Mouse (Mus musculus): ENCODE data around the gene Ovgp1. TPM values are rescaled to one million over a fixed set of nuclear protein-coding genes. Genes with fewer than 3 reads are reported as not detected.

The Ovgp1 gene
- polyA plus RNA-seq (2014; fragmentation: Nextera tagmentation; extraction: Ambion mirVana): 1.8 and 2.0 TPM in 2 replicates

DNA sequence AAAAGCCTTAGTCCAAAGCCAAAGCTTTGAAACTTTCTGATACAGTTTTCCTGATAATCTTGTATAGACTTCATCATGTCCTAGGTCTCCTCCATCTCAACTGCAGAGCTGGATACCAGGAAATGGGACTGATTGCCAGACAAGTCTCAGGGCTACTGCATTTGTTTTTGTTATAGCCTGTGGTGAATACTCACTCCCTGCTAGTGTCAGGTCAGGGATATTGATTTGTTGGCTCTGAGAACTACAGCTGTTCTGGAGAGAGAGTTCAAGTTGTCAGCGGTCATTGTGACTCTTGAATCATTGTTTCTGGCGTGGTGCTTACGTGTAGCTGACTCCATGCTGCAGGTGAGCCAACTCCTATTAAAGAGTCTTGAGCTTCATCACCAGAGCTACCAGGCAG is at the start of gene Ovgp1:
TSS of gene Ovgp1 (plus strand) at position 301 of the 400 bp plus-strand sequence.
- 86% methylated on average over 3 of the region's 3 CpGs for WGBS (ENCODE audit: insufficient replicate concordance)
- no peaks in the 10 kb centered on the region for H3K27me3 ChIP-seq (ENCODE audit: control insufficient read depth, insufficient read depth, low read length)
- ATAC-seq (replicated peaks; ENCODE audit: insufficient number of reproducible peaks, low FRiP score, low TSS enrichment): no peak
- no peak within 1 kb of the TSS for H3K9ac ChIP-seq (ENCODE audit: low read depth, low read length)
- H3K27ac ChIP-seq (ENCODE audit: low read depth, low read length): no peak within 1 kb of the TSS
- no peak within 1 kb of the TSS for H3K4me2 ChIP-seq
- no peak within 1 kb of the TSS for H3K4me3 ChIP-seq (ENCODE audit: low read depth, low read length)
- H3K9me3 ChIP-seq (replicated peaks; ENCODE audit: control insufficient read depth, low read length): no peaks in the 10 kb centered on the region
- H3K4me1 ChIP-seq (ENCODE audit: control insufficient read depth, insufficient read depth, low read length): no peaks in the 10 kb centered on the region
- H3K36me3 ChIP-seq (ENCODE audit: control insufficient read depth, insufficient read depth, low read length): peaks cover 4% of the 10 kb centered on the region

DNA sequence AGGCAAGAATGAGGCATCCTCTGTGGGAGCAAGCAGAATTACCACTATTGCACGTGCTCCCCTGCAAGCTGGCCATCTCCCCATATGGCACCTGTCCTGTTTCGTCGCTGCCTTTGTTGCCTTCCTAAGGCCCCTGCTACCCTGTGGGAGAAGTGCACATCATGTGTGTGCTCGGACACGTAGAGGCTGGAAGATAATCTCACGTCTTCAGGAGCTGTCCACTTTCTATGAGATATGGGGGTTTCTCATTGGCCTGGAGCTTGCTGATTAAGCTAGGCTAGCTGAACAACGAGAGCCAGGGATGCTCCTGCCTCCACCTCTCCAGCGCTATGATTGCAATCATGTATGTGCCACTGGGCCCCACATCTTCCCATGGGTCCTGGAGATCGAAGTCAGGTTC is 48.9 kb upstream of the Ovgp1 start:
- H3K27me3 ChIP-seq (ENCODE audit: control insufficient read depth, insufficient read depth, low read length): no peaks in the 10 kb centered on the region
- no peak overlapping the region for H3K9ac ChIP-seq (ENCODE audit: low read depth, low read length)
- H3K4me1 ChIP-seq (ENCODE audit: control insufficient read depth, insufficient read depth, low read length): no peaks in the 10 kb centered on the region
- no peak overlapping the region for H3K27ac ChIP-seq (ENCODE audit: low read depth, low read length)
- no peak overlapping the region for H3K4me3 ChIP-seq (ENCODE audit: low read depth, low read length)
- no peaks in the 10 kb centered on the region for H3K9me3 ChIP-seq (replicated peaks; ENCODE audit: control insufficient read depth, low read length)
- no peak overlapping the region for H3K4me2 ChIP-seq
- 66% methylated on average over 9 of the region's 9 CpGs for WGBS (ENCODE audit: insufficient replicate concordance)
- no peaks in the 10 kb centered on the region for H3K36me3 ChIP-seq (ENCODE audit: control insufficient read depth, insufficient read depth, low read length)
- ATAC-seq (replicated peaks; ENCODE audit: insufficient number of reproducible peaks, low FRiP score, low TSS enrichment): no peak

- H3K27ac ChIP-seq (ENCODE audit: low read depth, low read length): no peak overlapping the region
- no peaks in the 10 kb centered on the region for H3K9me3 ChIP-seq (replicated peaks; ENCODE audit: control insufficient read depth, low read length)
- ATAC-seq (replicated peaks; ENCODE audit: insufficient number of reproducible peaks, low FRiP score, low TSS enrichment): no peak
- no peak overlapping the region for H3K4me2 ChIP-seq
- H3K4me1 ChIP-seq (ENCODE audit: control insufficient read depth, insufficient read depth, low read length): no peaks in the 10 kb centered on the region
- no peaks in the 10 kb centered on the region for H3K27me3 ChIP-seq (ENCODE audit: control insufficient read depth, insufficient read depth, low read length)
- 82% methylated on average over 7 of the region's 7 CpGs for WGBS (ENCODE audit: insufficient replicate concordance)
- H3K9ac ChIP-seq (ENCODE audit: low read depth, low read length): no peak overlapping the region
- H3K36me3 ChIP-seq (ENCODE audit: control insufficient read depth, insufficient read depth, low read length): no peaks in the 10 kb centered on the region
- H3K4me3 ChIP-seq (ENCODE audit: low read depth, low read length): no peak overlapping the region
These were observed 45.8 kb upstream of the Ovgp1 start for GRCm38 (mm10) chr3:105927561-105928194.

DNA sequence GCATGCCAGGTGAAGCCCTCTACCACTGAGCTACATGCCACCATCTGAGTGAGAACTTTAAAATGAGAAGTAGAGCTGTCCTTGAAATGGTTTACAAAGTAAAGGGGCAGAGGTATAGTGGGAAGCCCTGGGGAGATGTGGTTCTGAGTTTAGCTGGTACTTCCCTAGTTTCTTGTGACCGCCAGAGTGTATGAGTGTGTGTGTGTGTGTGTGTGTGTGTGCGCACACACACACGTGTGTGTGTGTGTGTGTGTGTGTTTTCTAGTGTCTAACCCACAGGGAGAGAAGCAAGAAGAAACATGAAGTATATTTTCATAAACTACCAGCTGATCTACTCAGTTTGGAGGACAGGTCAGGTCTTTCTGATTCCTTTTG is 45.3 kb upstream of the Ovgp1 start:
- ATAC-seq (replicated peaks; ENCODE audit: insufficient number of reproducible peaks, low FRiP score, low TSS enrichment): no peak
- 89% methylated on average over 3 of the region's 3 CpGs for WGBS (ENCODE audit: insufficient replicate concordance)
- H3K4me3 ChIP-seq (ENCODE audit: low read depth, low read length): no peak overlapping the region
- H3K4me2 ChIP-seq: no peak overlapping the region
- H3K36me3 ChIP-seq (ENCODE audit: control insufficient read depth, insufficient read depth, low read length): no peaks in the 10 kb centered on the region
- no peaks in the 10 kb centered on the region for H3K4me1 ChIP-seq (ENCODE audit: control insufficient read depth, insufficient read depth, low read length)
- no peaks in the 10 kb centered on the region for H3K9me3 ChIP-seq (replicated peaks; ENCODE audit: control insufficient read depth, low read length)
- no peak overlapping the region for H3K9ac ChIP-seq (ENCODE audit: low read depth, low read length)
- no peaks in the 10 kb centered on the region for H3K27me3 ChIP-seq (ENCODE audit: control insufficient read depth, insufficient read depth, low read length)
- no peak overlapping the region for H3K27ac ChIP-seq (ENCODE audit: low read depth, low read length)

GRCm38 (mm10) chr3:105928781-105929180 is 44.7 kb upstream of the Ovgp1 start:
- Histone ChIP-seq H3K36me3 (ENCODE audit: control insufficient read depth, insufficient read depth, low read length) (no peaks in the 10 kb centered on the region), H3K4me1 (ENCODE audit: control insufficient read depth, insufficient read depth, low read length) (no peaks in the 10 kb centered on the region), H3K4me2 (no peak overlapping the region), H3K27me3 (ENCODE audit: control insufficient read depth, insufficient read depth, low read length) (no peaks in the 10 kb centered on the region), H3K4me3 (ENCODE audit: low read depth, low read length) (no peak overlapping the region), H3K27ac (ENCODE audit: low read depth, low read length) (no peak overlapping the region), H3K9me3 (replicated peaks; ENCODE audit: control insufficient read depth, low read length) (no peaks in the 10 kb centered on the region), H3K9ac (ENCODE audit: low read depth, low read length) (no peak overlapping the region)
- 76% methylated on average over 6 of the region's 6 CpGs for WGBS (ENCODE audit: insufficient replicate concordance)
- no peak for ATAC-seq (replicated peaks; ENCODE audit: insufficient number of reproducible peaks, low FRiP score, low TSS enrichment)

- Histone ChIP-seq H3K27ac (ENCODE audit: low read depth, low read length) (no peak overlapping the region), H3K9ac (ENCODE audit: low read depth, low read length) (no peak overlapping the region), H3K9me3 (replicated peaks; ENCODE audit: control insufficient read depth, low read length) (no peaks in the 10 kb centered on the region), H3K4me3 (ENCODE audit: low read depth, low read length) (no peak overlapping the region), H3K4me1 (ENCODE audit: control insufficient read depth, insufficient read depth, low read length) (0 out of 2 replicates have a peak, but pooled peaks cover 2% of the 10 kb centered on the region), H3K4me2 (no peak overlapping the region), H3K27me3 (ENCODE audit: control insufficient read depth, insufficient read depth, low read length) (no peaks in the 10 kb centered on the region), H3K36me3 (ENCODE audit: control insufficient read depth, insufficient read depth, low read length) (no peaks in the 10 kb centered on the region)
- WGBS (ENCODE audit: insufficient replicate concordance): 78% methylated on average over 7 of the region's 7 CpGs
- no peak for ATAC-seq (replicated peaks; ENCODE audit: insufficient number of reproducible peaks, low FRiP score, low TSS enrichment)
These were observed 43.7 kb upstream of the Ovgp1 start for GRCm38 (mm10) chr3:105929821-105930220.

- Histone ChIP-seq H3K4me2 (no peak overlapping the region), H3K4me3 (ENCODE audit: low read depth, low read length) (no peak overlapping the region), H3K27me3 (ENCODE audit: control insufficient read depth, insufficient read depth, low read length) (no peaks in the 10 kb centered on the region), H3K27ac (ENCODE audit: low read depth, low read length) (no peak overlapping the region), H3K4me1 (ENCODE audit: control insufficient read depth, insufficient read depth, low read length) (0 out of 2 replicates have a peak, but pooled peaks cover 2% of the 10 kb centered on the region), H3K9me3 (replicated peaks; ENCODE audit: control insufficient read depth, low read length) (no peaks in the 10 kb centered on the region), H3K36me3 (ENCODE audit: control insufficient read depth, insufficient read depth, low read length) (no peaks in the 10 kb centered on the region), H3K9ac (ENCODE audit: low read depth, low read length) (no peak overlapping the region)
- WGBS (ENCODE audit: insufficient replicate concordance): 71% methylated on average over 2 of the region's 2 CpGs
- ATAC-seq (replicated peaks; ENCODE audit: insufficient number of reproducible peaks, low FRiP score, low TSS enrichment): no peak
These were observed 42.4 kb upstream of the Ovgp1 start for GRCm38 (mm10) chr3:105931095-105931494.

- Histone ChIP-seq H3K27me3 (ENCODE audit: control insufficient read depth, insufficient read depth, low read length) (no peaks in the 10 kb centered on the region), H3K9ac (ENCODE audit: low read depth, low read length) (no peak within 1 kb of the TSS), H3K36me3 (ENCODE audit: control insufficient read depth, insufficient read depth, low read length) (no peaks in the 10 kb centered on the region), H3K9me3 (replicated peaks; ENCODE audit: control insufficient read depth, low read length) (no peaks in the 10 kb centered on the region), H3K27ac (ENCODE audit: low read depth, low read length) (peak within 1 kb of the TSS; percentile 46; the same call in 1 of the 2 replicates), H3K4me3 (ENCODE audit: low read depth, low read length) (no peak within 1 kb of the TSS), H3K4me2 (no peak within 1 kb of the TSS), H3K4me1 (ENCODE audit: control insufficient read depth, insufficient read depth, low read length) (0 out of 2 replicates have a peak, but pooled peaks cover 2% of the 10 kb centered on the region)
- WGBS (ENCODE audit: insufficient replicate concordance): 67% methylated on average over 8 of the region's 8 CpGs
- 0 out of 2 replicates have a peak, but pooled peaks have one; percentile 31 for ATAC-seq (replicated peaks; ENCODE audit: insufficient number of reproducible peaks, low FRiP score, low TSS enrichment)
These were observed 41.1 kb upstream of the Ovgp1 start, which contains the start of gene I830077J02Rik for GRCm38 (mm10) chr3:105932240-105933071. TSS of gene I830077J02Rik (minus strand) at chr3:105932664.

Measured in heart, embryonic 11.5 days (tissue).